Mouse (Mus musculus) forebrain, embryonic 16.5 days (tissue): ENCODE results near the gene Far1. TPM values are rescaled to one million over a fixed set of nuclear protein-coding genes. Genes with fewer than 3 reads are reported as not detected.

Experiments
- ATAC-seq: fragments of 200-750 bp; cut with Nextera tagmentation; 2 replicates; pipeline ENCODE4 v1.8.0; 2017; ENCODE audit warnings: mild to moderate bottlenecking, moderate library complexity
- H3K27ac ChIP-seq: fragments of 300-500 bp; sonication (generic); 2 replicates; pipeline ENCODE4 v1.5.1; 2014; ENCODE audit warnings: low read length, control low read depth
- H3K27me3 ChIP-seq: fragments of 300-500 bp; sonication (generic); replicated peaks from 2 replicates; pipeline ENCODE4 v1.6.1; 2014; ENCODE audit warnings: low read length; ENCODE audit not compliant: control insufficient read depth, insufficient read depth
- H3K36me3 ChIP-seq: fragments of 300-500 bp; sonication (generic); 2 replicates; pipeline ENCODE4 v1.6.1; 2014; ENCODE audit not compliant: control insufficient read depth, insufficient read depth
- H3K4me1 ChIP-seq: fragments of 300-500 bp; sonication (generic); replicated peaks from 2 replicates; pipeline ENCODE4 v1.6.1; 2014; ENCODE audit warnings: low read length; ENCODE audit not compliant: control insufficient read depth, insufficient read depth
- H3K4me2 ChIP-seq: fragments of 300-500 bp; sonication (generic); 2 replicates; pipeline ENCODE4 v1.6.1; 2014; ENCODE audit warnings: mild to moderate bottlenecking, low read length, control low read depth
- H3K4me3 ChIP-seq: fragments of 300-500 bp; sonication (generic); replicated peaks from 2 replicates; pipeline ENCODE4 v1.5.1; 2014; ENCODE audit warnings: mild to moderate bottlenecking, low read length, control low read depth
- H3K9ac ChIP-seq: fragments of 300-500 bp; sonication (generic); replicated peaks from 2 replicates; pipeline ENCODE4 v1.6.1; 2014; ENCODE audit warnings: low read depth, low read length, control low read depth
- H3K9me3 ChIP-seq: fragments of 300-500 bp; sonication (generic); 2 replicates; pipeline ENCODE4 v1.6.1; 2016; ENCODE audit warnings: low read length; ENCODE audit not compliant: control insufficient read depth
- WGBS: fragments of 180-500 bp; shearing (Covaris S2); extraction: QIAGEN DNeasy Blood & Tissue Kit; methylation state at CpG from one replicate; pipeline ENCODE4 v1.1.7; 2014; 5-methylcytosine and 5-hydroxymethylcytosine counted together
- polyA plus RNA-seq: library from polyadenylated mRNA; unstranded; fragments of >200 nt; fragmentation: Nextera tagmentation; extraction: Ambion mirVana; gene quantifications from 2 replicates; pipeline ENCODE4 v1.2.1, GENCODE M21; 2015

The Far1 gene
- polyA plus RNA-seq, 1 experiment from 2014 or later: 74.3 TPM

- no peak overlapping the region for H3K4me2 ChIP-seq
- WGBS: 88% methylated on average over 2 of the region's 2 CpGs
- no peak for ATAC-seq
These were observed 38.9 kb downstream of the Far1 start for GRCm38 (mm10) chr7:113552508-113552907.

GRCm38 (mm10) chr7:113556138-113556537, 42.5 kb downstream of the Far1 start:
- Histone ChIP-seq H3K4me1 (no peaks in the 10 kb centered on the region), H3K4me2 (no peak overlapping the region), H3K9ac (no peak overlapping the region), H3K36me3 (peaks cover 3% of the 10 kb centered on the region; the same call in 1 of the 2 replicates), H3K27me3 (no peaks in the 10 kb centered on the region), H3K9me3 (no peaks in the 10 kb centered on the region), H3K27ac (no peak overlapping the region), H3K4me3 (no peak overlapping the region)
- ATAC-seq: no peak
- WGBS: 74% methylated on average over 1 of the region's 1 CpGs

More at GRCm38 (mm10) chr7:113552508-113552907, 38.9 kb downstream of the Far1 start:
- H3K4me1 ChIP-seq: no peaks in the 10 kb centered on the region
- H3K9me3 ChIP-seq: no peaks in the 10 kb centered on the region
- H3K27me3 ChIP-seq: no peaks in the 10 kb centered on the region
- H3K36me3 ChIP-seq: peaks cover 3% of the 10 kb centered on the region; the same call in 1 of the 2 replicates
- H3K9ac ChIP-seq: no peak overlapping the region
- H3K4me3 ChIP-seq: no peak overlapping the region
- no peak overlapping the region for H3K27ac ChIP-seq

DNA sequence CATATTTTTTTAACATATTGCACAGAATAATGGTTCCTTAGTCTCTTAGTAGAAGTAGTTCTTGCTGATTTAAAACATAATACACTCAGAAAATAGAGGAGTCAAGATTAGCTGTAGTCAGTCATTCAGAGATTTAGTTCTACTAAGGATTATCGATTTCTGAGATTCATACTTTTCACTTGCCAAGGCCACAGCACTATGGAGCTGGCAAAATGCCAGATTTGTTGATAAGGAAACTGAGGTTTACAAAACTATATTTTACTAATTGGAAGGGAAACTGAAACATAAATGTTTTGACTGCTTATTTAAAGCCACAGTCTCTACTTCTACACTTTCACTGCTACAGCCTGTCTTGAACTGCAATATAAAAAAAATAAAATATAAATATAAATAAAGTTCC, 53.3 kb downstream of the Far1 start:
- Histone ChIP-seq H3K4me2 (no peak overlapping the region), H3K27me3 (no peaks in the 10 kb centered on the region), H3K4me3 (no peak overlapping the region), H3K9me3 (no peaks in the 10 kb centered on the region), H3K36me3 (peaks cover 2% of the 10 kb centered on the region), H3K9ac (no peak overlapping the region), H3K27ac (no peak overlapping the region), H3K4me1 (no peaks in the 10 kb centered on the region)
- WGBS: 85% methylated on average over 1 of the region's 1 CpGs
- no peak for ATAC-seq

DNA sequence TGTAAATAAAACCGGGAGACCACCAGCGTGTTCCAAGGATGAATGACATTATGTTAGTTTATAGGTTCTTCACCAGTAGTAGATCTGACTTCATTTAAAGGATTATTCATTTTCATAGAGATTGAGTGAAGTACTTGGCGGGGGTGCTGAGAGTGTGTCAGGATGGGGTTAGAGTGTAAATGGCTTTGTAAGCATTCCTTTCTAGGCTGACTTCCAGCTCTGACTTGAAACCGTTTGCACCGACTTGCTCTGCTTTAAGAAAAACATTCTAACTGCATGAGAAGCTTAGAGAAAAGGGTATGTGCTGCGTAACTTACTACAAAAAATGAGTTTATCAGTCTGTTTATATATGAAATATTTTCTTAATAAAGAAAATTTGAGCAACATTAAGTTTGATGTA, 57.5 kb downstream of the Far1 start:
- Histone ChIP-seq H3K4me3 (no peak overlapping the region), H3K27me3 (no peaks in the 10 kb centered on the region), H3K36me3 (peaks cover 2% of the 10 kb centered on the region; the same call in 1 of the 2 replicates), H3K27ac (no peak overlapping the region), H3K4me2 (no peak overlapping the region), H3K9me3 (no peaks in the 10 kb centered on the region), H3K4me1 (no peaks in the 10 kb centered on the region), H3K9ac (no peak overlapping the region)
- WGBS: 84% methylated on average over 6 of the region's 6 CpGs
- no peak for ATAC-seq

DNA sequence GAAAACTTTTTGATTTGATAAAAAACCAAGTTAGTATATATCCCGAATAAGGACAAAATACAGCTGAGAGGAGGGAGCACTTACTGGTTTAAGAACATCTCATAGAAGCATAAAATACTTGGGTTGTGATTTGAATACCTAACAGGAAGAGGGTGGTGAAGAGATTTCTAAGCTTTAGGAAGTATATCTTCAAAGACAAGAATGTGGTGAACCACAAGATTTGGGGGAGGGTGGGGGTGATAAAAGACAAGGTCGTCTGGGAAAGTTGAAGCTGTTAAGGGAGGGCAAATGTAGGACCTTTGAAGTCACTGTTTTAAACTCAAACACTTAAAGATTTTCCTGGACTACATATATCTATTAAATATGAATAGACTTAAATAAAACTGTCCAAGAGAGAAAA, 59.1 kb downstream of the Far1 start:
- Histone ChIP-seq H3K4me1 (no peaks in the 10 kb centered on the region), H3K9ac (no peak overlapping the region), H3K4me3 (no peak overlapping the region), H3K27me3 (no peaks in the 10 kb centered on the region), H3K4me2 (no peak overlapping the region), H3K36me3 (no peaks in the 10 kb centered on the region), H3K9me3 (no peaks in the 10 kb centered on the region), H3K27ac (no peak overlapping the region)
- ATAC-seq: no peak
- 80% methylated on average over 2 of the region's 2 CpGs for WGBS

- no peaks in the 10 kb centered on the region for H3K27me3 ChIP-seq
- H3K4me3 ChIP-seq: no peak overlapping the region
- H3K36me3 ChIP-seq: no peaks in the 10 kb centered on the region
- no peak for ATAC-seq
- no peaks in the 10 kb centered on the region for H3K4me1 ChIP-seq
- no peak overlapping the region for H3K27ac ChIP-seq
- H3K9me3 ChIP-seq: no peaks in the 10 kb centered on the region
- WGBS: 12% methylated on average over 2 of the region's 2 CpGs
- no peak overlapping the region for H3K9ac ChIP-seq
- H3K4me2 ChIP-seq: no peak overlapping the region
These were observed 68.5 kb downstream of the Far1 start for GRCm38 (mm10) chr7:113582111-113582510.

- no peak overlapping the region for H3K4me3 ChIP-seq
- H3K4me2 ChIP-seq: no peak overlapping the region
- no peaks in the 10 kb centered on the region for H3K27me3 ChIP-seq
- no peak overlapping the region for H3K27ac ChIP-seq
- H3K9ac ChIP-seq: no peak overlapping the region
- no peaks in the 10 kb centered on the region for H3K9me3 ChIP-seq
- 91% methylated on average over 2 of the region's 2 CpGs for WGBS
- H3K4me1 ChIP-seq: no peaks in the 10 kb centered on the region
- H3K36me3 ChIP-seq: no peaks in the 10 kb centered on the region
- no peak for ATAC-seq
These were observed 75.6 kb downstream of the Far1 start for GRCm38 (mm10) chr7:113589211-113589610.

DNA sequence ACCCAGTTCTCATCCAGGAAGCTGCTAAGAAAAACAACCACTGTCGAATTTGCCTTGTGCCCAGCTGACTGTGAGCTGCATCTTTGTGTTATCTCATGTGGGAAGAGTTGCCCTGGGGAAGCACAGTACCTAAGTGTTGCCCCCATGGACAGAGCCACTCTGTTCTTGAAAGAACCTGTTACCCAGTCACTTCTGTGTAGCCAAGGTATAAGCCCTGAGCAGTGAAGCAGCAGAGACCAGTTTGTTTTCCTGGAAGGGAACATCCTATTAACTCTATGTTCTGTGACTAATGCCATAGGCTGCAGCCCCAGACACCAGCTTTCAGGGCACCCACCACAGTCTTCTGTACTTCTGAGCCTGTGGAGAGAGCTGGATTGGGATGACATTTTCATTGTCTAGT, 76.7 kb downstream of the Far1 start:
- Histone ChIP-seq H3K27me3 (no peaks in the 10 kb centered on the region), H3K4me1 (no peaks in the 10 kb centered on the region), H3K36me3 (no peaks in the 10 kb centered on the region), H3K9ac (no peak overlapping the region), H3K9me3 (no peaks in the 10 kb centered on the region), H3K4me3 (no peak overlapping the region), H3K4me2 (no peak overlapping the region), H3K27ac (no peak overlapping the region)
- WGBS: 58% methylated on average over 1 of the region's 1 CpGs
- ATAC-seq: no peak

DNA sequence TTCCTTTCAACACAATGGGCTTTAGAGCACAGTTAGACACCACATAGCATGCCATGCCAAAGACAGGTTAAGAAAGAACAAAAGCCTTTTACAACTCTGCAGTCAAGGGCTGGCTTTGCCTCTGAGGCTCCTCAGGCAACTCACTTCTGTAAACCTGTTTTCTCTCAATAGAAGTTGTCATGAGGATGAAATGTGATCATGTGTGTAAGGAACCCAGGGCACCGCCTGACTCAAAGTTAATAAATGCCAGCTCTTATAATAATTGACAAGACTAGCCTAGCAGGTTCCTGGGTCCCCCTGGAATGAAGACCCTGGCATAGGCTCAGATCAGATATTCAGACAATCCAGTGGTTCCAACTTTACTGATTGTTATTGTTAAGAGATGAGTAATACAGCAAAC, 77.5 kb downstream of the Far1 start:
- ATAC-seq: no peak
- no peaks in the 10 kb centered on the region for H3K9me3 ChIP-seq
- no peak overlapping the region for H3K4me3 ChIP-seq
- WGBS: 52% methylated on average over 1 of the region's 1 CpGs
- H3K9ac ChIP-seq: no peak overlapping the region
- no peaks in the 10 kb centered on the region for H3K27me3 ChIP-seq
- H3K36me3 ChIP-seq: no peaks in the 10 kb centered on the region
- no peak overlapping the region for H3K4me2 ChIP-seq
- H3K4me1 ChIP-seq: no peaks in the 10 kb centered on the region
- H3K27ac ChIP-seq: no peak overlapping the region
